Mouse (Mus musculus) heart, postnatal 4 days (tissue): Measurements from ENCODE around the gene Zfp850. TPM values are rescaled to one million over a fixed set of nuclear protein-coding genes. Genes with fewer than 3 reads are reported as not detected.
"Not testable (repeated sequence)": the region's sequence is repeated elsewhere in the genome, so short reads cannot be mapped to it uniquely, and the experiment has no call there.

Source experiments
- DNase-seq: peaks from one replicate; pipeline ENCODE4 v3.0.0; 2021
- total RNA-seq, 2 experiments: library from RNA; stranded (reverse); gene quantifications; 2 replicates each; pipeline ENCODE4 v1.2.3; 2021

The Zfp850 gene
- 1 to 10 TPM; 2.1 to 2.6 TPM for total RNA-seq

DNA sequence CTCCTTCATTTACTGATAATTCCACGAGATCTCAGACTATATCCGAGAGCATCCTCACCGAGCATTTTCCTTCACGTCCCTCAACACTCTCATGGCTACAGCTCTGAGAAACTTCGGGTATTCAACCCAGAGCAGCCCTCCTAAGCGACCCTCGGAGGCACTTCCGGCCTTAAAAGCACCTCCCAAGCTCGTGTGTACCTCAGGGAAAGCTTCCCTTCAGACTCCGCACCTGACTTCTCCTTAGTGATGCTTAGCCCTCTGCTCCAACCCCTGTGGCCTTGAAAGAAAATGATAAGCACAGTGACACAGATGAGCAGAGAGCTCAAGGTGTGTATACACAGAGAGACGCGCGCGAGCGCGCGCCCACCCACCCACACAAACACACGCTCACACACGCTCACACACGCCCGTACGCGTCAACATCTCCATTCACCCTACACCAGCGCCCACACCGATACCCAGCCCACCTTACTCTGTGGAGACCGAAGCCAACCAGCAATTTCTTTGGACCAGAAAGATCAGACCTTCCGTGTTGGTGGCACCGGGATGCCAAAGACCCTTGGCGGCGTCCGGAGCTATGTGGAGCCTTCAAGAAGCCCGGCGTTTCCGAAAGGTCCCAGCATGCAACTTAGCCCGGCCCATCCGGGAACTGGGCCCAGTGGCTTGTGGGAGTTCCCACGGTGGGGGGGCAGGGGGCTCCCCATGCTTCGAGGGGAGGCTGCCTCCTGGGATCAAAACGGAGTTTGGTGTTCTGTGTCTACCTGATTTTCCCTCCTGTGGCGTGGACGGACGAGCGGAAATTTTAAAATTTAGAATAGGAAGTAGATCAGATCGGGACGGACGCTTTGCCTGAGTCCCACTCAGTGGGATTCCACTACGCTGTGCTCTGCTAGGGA lies at the start of gene Zfp850:
Gene Zfp850 (minus strand): TSS at position 567 of the 896 bp plus-strand sequence.
- peak; percentile 82 for DNase-seq

DNA sequence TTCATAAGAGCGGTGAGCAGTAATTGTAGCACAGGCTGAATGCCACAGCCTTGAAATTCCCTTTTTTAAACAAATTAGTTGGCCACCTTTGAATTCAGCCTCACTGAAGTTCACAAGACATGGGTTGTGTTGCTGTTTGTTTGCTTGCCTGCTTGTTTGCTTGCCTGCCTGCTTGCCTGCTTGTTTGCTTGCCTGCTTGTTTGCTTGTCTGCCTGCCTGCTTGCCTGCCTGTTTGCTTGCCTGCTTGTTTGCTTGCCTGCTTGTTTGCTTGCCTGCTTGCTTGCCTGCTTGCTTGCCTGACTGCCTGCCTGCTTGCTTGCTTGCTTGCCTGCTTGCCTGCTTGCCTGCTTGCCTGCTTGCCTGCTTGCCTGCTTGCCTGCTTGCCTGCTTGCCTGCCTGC lies 46.1 kb upstream of the Zfp850 start:
- DNase-seq = no peak

DNA sequence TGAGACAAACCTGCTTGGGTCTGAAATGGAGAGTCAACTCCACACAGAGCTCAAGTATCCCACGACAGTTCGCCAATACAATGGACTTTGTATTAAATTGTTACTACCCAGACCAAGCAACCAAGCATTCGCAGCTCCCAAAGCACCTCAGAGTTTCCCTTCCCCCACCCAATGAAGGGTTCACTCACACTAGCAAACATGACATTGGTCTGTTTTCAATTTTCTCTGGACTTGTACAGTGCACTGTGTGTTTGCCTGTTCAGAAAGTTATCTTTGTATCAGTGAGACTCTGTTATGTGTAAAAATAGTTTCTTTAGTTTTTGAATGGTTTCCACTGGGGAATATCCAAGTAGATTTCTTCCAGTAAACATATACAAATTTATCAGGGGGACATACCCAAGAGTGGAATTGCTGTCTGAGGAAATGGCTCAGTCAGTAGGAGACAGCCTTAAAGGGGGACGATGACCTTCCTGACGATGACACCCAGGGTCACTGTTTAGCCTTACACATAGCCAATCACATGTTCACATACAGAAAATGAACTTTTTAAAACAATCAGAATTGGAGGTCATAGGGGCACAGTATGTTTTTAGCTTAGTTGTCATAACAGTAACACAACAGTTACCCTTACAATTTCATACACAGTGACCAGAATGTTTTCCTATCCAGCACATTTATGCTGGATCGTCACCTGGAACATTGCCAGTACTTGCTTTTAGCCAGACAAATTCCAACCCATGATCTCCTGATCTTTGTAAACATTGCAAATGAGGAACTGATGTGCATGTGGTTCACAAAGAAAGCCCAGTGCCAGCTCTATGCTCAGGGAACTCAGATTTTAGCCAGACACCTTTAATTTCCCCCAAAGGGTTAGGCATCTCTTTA lies 39.4 kb upstream of the Zfp850 start:
- no peak for DNase-seq

DNA sequence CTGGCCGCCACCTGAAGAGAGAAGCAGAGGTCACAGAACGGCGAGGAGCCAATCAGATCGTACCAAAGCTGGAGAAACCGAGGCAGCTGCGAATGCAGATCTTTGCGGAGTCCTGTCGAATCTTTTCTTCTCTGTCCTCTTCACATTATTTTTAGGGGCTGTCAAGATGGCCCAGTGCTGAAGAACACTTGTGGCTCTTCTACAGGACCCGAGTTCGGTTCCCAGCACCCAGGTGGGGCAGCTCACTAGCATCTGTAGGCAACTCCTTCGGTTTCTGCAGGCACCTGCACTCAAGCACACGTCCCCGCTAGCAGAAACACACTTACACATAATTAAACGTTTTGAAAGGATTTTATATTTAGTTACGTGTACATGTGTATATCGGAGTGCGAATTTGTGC lies 36.7 kb upstream of the Zfp850 start:
- DNase-seq = no peak

DNA sequence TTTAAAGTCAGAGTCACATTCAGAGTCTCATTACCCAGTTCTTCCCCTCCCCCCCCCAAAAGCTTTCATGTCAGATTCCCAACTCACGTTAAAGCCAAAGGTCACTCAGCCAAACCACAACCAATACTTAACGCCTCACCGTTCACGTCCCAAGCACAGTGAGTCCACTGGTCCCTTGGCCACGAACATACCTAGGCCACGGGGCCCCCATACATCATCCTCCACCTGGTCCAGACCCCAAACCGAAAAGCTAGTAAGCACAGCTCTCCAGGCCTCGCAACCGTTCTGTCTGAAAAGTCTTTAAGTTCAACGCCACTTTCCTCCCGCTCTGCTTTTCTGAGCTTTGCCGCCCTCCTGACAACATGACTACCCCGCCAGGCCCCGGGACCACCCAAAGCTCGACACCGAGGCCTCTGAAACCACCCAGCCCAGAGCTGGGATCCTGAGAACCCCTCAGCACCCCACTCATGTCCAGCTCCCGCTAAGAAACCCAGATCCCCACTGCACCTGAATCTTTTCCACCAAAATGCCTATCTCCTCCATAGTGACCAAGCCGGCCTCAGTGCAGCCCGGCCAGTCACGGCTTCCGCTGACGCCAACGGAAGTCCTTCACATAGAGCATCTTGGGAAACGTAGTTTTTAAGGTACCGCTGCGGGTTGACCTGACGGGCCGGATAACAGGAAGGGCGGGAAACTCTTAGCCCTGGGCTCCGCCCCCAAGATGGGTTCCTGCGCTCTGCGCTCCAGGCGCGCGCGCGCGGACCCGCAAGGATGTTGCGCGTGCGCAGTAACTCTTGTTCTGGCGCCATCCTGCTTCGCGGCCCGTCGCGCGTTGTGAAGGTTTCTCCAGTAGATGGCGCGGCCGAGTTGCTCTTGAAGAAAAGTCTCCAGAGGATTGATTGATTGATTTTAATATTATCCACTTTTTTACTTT lies 35.8 kb upstream of the Zfp850 start, which contains the start of gene Psmc4:
Gene Psmc4 (minus strand): TSS at position 626 of the 934 bp plus-strand sequence.
- peak; percentile 98 for DNase-seq

DNA sequence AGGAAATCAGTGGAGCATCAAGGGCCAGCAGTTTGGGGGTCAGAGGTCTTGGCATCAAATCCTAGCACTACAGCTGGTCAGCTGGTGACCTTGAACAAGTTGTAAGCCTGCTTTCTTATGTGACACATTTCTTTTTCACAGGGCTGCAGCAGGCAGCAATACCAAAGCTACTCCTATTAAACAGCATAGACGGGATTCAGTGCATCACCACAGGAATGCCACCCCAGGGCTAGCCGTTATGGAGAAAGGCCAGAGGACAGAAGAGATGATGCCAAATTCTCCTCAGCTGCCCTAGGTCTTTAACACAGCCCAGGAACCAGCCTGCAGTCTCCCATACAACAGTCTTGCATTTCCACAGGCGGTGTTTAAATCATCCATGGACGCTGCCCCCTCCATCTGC lies 30.6 kb upstream of the Zfp850 start:
- no peak for DNase-seq

DNA sequence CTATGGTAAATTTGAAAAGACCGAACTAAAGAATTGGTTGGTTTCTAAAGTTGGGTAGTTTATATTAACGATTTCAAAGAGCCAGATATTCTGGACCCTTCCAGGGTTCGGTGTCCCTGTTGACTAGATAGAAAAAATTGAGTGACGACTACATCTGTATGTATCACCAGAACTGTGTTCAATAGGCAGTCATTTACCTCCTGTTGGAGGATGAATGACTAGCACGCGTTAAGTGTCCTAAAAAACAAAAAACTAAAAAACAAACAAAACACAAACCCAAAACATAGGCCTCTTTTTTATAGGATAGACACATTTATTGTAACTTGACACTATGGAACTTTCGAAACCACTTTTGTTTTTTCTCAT lies 513 bp upstream of the Zfp850 start:
- DNase-seq = no peak

DNA sequence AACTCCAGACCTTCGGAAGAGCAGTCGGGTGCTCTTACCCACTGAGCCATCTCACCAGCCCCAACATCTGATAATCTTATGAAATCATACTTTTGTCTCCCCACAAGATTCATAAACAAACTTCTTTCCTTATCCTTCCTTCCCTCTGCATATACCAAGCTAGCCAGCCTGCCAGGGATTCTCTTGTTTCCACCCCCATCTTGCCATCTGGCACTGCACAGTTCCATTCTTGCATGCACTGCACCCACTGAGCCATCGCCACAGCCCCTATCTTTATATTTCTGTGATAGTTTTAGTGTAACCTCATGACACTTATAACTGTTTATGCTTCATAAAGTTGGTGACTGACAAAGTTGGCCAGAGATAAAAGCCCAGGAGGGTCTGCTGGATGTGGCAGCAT lies 3.6 kb downstream of the Zfp850 start:
- DNase-seq = no peak

DNA sequence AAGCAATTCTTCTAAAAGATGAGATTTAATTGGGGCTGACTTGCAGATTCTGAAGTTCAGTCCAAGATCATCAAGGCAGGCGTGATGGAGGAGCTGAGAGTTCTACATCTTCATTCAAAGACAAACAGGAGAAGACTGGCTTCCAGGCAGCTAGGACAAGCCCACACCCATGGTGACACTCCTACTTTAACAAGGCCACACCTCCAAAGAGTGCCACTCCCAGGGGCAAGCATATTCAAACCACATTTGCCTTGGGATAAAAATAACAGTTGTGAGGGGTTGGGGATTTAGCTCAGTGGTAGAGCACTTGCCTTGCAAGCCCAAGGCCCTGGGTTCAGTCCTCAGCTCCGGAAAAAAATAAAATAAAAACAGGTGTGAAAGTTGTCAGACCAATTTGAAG lies 31.7 kb downstream of the Zfp850 start:
- no peak for DNase-seq

DNA sequence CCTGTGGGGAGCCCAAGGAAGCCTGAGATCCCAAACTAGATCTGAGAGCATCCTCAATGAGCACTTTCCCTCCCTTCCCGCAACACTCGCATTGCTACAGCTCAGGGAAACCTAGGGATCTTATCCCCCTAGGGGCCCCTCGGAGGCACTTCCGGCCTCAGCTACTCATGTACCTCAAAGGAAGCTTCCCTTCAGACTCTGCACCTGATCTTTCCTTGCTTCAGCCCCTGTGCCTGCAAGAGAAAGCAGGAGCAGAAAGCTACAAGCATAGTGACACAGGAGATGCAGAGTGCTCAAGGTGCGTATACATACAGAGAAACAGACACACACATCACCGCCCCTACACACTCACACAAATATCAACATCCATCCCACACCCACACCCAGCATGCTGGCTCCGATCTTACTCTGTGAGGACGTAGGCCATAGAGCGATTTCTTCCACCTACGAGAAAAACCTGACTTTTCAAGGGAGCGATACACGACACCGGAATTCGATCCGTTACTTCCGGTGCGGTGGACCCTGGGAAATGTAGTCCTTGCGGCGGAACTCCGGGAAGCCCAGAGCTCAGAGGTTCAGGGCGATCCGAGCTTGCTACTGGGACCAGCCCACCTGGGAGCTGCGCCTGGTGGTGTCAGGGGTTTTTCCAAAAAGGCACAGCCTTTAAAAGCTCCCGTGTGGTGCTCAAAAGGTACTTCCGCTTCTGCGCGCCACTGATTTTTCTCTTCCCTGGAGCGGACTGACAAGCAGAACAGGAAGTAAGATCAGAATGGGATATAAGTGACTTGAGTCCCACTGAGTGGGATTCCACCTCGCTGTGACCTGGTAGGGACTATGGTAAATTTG lies 35.0 kb downstream of the Zfp850 start, which contains the start of gene Zfp780b:
Gene Zfp780b (minus strand): TSS at position 489 of the 846 bp plus-strand sequence.
- peak; percentile 76 for DNase-seq

DNA sequence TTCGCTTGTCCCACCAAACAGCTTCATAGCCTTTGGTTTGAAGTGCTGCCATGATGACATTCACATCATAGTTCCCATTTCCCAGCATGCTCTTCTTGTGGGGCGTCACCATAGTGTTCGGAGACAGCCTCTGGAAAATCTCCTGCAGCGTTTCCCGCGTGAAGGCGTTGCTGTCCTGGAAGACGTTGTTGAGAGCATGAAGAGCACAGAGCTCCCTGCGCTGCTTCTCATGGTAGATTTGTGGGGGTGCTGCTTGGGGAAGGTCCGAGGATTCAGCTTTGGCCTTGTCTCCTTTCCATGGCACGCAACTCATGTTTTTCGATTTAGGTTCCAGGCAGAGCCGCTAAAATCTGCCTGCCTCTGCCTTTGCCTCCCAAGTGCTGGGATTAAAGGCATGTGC lies 64.5 kb downstream of the Zfp850 start:
- DNase-seq = not testable (repeated sequence)

DNA sequence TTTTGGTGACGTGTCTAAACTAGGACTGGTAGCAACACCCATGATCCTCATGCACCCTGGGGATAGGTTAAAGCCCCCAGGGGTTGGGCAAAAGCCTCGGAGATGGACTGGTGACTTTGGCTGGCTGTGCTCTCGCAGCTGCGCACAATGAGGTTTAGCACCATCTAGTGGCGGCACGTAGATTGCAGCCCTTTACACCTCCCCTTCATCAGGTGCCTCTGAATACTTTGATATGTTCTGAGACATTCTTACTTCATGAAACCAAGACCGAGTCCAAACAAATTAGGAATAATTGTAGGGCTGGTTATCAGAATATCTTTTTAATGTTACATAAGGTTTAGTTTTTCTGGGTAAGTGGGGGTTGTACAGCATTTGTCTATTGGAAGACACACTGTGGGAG lies 72.0 kb downstream of the Zfp850 start:
- peak; percentile 40 for DNase-seq

Other genes with a start within 250 kb of the Zfp850 start
- 1 to 10 TPM; 5.7 to 6.4 TPM for gene Zfp626, start 206.9 kb downstream of the Zfp850 start, total RNA-seq
- 1 to 10 TPM; 2.3 to 3.0 TPM for gene Zfp59, start 175.5 kb downstream of the Zfp850 start, total RNA-seq
- gene Zfp607a, start 156.6 kb downstream of the Zfp850 start, total RNA-seq = 1 to 10 TPM; 2.8 to 3.6 TPM
- 1 to 10 TPM; 6.9 to 7.7 TPM for gene Zfp974, start 84.7 kb downstream of the Zfp850 start, total RNA-seq
- 1 to 10 TPM; 7.4 to 8.7 TPM for gene Zfp780b, start 34.9 kb downstream of the Zfp850 start, total RNA-seq
- 100 to 1,000 TPM; 134 to 137 TPM for gene Psmc4, start 36.0 kb upstream of the Zfp850 start, total RNA-seq
- under 1 TPM; 0.02 to 0.12 TPM for gene Fcgbp, start 57.1 kb upstream of the Zfp850 start, total RNA-seq
- not detected for gene 9530053A07Rik, start 115.4 kb upstream of the Zfp850 start, total RNA-seq
- gene Fbl, start 155.6 kb upstream of the Zfp850 start, total RNA-seq = 10 to 100 TPM; 67.2 to 68.2 TPM
- gene Dyrk1b, start 165.4 kb upstream of the Zfp850 start, total RNA-seq = 10 to 100 TPM; 22.9 to 24.4 TPM